Mouse (Mus musculus) urinary bladder, postnatal 14 days (tissue): ENCODE results near the gene Gak.

Experiments used
- DNase-seq: peaks from one replicate; pipeline ENCODE4 v3.0.0; 2021; ENCODE audit warnings: low spot score

The Gak gene

DNA sequence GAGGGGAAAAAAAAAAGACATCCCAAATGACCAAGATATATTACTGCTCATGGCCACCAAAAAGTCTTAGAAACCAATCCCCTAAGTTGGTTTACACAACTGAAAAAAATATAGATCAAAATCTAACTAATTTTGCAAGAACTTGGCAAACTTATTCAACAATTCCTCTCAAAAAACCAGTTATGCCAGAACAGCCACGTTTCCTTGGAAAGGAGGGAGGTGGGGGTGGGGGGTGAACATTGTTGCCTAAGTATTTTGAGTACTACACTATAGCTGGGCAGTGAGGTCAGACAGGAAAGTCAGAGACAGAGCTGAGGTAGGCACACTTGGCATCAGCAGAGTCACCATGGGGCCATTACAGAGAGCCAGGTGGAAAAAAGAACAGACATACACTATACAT lies 29.6 kb downstream of the Gak start:
- DNase-seq: no peak

DNA sequence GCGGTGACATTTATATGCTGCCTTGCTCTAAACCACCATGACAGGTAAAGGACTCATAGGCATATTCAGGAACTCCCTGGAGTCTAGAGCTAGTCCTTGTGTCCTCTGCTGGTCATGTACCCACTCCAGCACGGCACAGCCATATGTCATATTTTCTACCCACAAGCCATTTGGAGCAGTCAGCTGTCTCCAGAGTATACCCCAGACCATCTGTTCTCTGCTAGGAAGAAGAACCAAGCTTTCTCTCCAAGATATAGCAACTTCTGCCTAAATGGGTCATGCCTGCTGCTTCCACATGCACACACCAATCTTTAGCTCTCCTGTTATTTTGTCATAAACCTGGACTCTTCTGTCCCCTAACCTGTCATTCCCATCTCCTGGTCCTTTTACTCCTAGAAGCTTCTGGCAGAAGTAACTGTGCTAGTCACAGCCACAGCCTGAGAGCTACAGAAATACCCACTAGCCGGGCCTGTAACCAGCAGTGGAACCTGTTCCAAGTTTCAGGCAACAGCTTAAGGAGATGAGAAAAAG lies 48.1 kb downstream of the Gak start:
- no peak for DNase-seq

DNA sequence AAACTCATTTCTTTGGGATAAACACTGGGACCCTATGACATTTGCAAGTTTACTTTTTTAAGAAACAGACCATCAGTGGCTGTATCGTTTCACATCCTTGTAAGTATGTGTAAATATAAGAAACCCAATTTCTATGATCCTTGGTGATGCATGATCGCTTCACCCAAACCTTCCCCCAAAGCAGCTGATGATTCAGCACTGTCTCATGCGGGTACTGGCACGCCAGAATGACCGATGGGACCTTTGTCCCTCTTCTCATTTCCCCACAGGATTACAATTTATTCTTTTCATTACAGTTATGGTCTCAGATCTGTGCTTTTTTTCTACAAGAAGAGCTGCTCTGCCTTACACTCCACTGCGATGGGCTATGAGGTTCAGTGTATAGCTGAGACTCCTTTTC lies 56.5 kb downstream of the Gak start:
- no peak for DNase-seq

DNA sequence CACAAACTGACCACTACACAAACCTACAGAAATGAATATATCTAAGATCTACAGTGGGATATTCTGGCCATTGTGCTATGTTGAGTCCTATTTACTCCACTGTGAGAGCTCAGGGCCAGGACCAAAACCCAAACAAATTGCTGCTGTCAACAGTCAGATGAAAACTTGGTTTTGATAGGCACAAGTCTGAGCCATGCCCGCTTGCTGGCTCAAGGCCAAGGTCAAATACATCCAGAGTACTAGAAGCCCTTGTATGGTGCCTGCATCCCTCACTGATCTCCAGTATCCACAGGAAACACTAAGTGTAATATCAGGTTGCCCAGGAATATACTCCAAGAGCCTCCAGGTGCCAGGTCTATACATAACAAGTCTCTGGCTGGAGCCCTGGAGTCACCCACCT lies 58.6 kb downstream of the Gak start:
- no peak for DNase-seq

DNA sequence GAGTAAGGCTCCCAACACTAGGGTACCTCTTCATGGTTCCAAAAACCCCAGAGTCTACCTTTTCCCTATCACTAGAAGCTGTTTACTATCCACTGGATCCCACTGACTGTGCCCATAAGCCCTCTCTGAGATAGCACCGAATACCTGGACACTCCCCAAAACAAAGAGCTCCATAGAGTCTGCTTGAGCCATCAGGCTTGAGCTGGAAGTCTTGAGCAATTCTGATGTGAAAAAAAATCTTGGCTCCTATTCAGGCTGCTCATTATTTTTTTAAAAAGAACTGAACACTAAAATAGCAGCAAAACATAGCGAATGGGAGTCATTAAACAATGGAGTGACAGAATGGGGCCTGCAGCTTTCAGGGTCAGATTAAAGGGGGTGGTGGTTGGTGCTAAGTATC lies 62.5 kb downstream of the Gak start:
- no peak for DNase-seq

DNA sequence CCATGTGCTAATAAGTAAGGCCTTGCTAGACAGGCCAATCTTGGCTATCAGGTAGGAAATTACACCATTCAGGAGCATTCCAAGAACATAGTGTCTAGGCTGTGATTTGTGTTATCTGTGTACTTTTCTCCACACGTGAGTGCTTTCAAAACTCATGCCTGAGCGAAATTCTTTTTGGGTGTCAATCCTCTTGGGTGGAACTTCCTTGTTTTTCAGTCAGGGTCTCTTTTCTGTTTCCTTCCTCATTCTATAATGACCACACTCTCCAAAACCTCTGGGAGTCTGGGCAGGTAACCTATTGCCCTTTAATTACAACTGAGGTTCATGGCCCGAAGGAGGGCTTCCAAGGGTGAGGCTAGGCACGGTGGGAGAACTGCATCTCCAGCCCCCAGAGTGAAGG lies 63.0 kb downstream of the Gak start:
- DNase-seq: no peak

DNA sequence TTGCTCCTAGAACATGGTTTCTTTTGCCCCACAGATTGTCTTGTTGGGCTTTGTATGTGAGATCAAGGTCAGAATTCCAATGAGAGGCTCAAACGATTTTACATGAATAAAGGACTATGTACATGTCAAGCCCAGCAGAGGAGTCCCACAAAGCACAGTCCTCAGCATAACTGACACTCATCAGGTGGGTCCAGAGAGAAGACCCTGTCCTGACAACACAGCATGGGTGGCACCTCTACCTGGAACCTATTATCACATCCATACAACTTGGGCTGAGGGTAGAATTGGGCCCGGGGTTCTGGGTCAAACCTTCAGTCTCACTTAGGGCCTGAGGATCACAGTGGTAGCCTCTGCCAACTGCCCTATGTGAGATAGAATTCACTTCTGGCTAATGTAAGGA lies 64.2 kb downstream of the Gak start:
- no peak for DNase-seq

DNA sequence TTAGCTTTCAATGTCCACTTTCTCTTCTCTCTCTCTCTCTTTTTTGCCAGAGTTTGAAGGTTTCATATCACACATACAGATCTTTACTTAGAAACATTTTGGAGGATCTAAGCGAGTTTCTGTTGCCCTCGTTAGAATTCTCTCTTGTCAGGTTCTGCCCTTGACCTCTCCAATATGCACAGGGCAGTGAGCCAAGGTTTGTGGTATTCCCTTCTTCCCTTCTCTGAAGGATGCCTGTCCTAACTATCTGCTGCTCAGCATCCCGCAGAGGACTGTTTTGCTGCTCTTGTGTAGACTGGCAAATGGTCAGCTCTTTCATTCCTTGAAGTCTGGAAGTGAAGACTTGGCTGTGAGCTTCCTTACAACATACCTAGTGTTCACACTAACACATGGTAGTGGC lies 65.2 kb downstream of the Gak start:
- DNase-seq: no peak

DNA sequence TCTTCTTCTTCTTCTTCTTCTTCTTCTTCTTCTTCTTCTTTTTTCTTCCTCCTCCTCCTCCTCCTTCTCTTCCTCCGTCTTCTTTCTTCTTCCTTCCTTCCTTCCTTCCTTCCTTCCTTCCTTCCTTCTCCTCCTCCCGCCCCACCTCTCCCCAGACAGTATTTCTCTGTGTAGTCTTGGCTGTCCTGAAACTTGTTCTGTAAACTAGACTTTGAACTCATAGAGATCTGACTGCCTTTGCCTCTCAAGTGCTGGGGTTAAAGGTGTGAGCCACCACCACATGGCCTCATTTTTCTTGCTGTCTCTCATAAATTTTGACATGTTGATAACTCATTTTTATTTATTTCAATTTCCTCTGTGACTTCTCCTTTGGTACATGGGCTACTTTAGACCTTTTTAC lies 67.1 kb downstream of the Gak start:
- DNase-seq: no peak

DNA sequence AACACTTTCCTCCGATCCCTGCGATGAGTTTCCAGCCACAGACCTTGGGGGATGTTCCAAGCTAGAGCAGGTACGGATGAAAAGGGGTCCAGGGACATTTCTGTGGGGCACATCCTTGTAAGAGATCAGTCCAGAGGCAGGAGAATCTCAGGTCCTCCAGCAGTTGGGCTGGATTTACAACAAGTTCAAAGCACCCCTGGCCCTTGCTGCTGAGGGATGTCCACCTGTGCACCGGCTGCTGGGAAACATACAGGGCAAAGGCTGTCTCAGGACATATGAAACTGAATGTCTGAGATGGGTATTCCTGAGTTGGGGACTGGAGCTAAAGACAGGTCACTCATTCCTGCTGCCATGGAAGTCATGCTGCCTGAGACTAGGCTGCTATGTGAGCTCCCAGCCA lies 72.6 kb downstream of the Gak start:
- DNase-seq: no peak

DNA sequence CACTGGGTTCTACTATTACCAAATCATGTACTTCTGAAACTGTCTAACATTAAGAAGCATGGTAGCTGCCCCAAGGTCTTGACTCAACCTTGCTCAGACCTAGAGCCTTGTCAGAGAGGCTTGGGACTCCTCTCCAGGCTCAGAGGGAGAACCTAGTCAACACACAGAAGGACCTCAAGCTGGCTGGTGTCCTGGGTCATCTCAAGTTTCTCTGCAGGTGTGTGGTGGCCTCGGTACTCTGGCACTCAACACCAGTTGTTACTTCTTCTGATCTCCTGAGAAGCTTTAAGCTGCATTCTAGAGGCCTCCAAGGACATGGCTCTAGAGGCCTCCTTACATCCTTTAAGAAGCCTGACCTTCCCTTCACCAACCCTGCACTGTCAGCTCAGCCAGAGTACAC lies 75.5 kb downstream of the Gak start:
- DNase-seq: no peak

DNA sequence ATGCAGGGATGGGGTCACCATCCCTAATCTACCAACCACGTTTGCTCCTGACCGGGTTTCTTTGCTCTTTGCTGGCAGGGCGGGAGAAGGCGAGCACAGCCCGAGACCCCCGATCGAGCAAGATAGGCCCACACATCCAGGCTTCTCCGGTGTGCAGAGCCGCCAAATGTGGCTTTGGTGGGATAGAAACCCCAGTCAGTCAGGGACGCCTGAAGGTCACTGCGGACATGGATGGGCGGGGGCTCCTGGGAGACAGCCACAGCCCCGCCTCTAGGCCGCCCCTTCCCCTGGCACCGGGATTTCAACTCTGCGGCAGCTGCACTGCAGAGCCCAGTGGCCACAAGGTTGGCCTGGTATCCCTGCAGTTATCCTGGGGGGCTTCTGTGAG lies 79.4 kb downstream of the Gak start:
- DNase-seq: no peak

DNA sequence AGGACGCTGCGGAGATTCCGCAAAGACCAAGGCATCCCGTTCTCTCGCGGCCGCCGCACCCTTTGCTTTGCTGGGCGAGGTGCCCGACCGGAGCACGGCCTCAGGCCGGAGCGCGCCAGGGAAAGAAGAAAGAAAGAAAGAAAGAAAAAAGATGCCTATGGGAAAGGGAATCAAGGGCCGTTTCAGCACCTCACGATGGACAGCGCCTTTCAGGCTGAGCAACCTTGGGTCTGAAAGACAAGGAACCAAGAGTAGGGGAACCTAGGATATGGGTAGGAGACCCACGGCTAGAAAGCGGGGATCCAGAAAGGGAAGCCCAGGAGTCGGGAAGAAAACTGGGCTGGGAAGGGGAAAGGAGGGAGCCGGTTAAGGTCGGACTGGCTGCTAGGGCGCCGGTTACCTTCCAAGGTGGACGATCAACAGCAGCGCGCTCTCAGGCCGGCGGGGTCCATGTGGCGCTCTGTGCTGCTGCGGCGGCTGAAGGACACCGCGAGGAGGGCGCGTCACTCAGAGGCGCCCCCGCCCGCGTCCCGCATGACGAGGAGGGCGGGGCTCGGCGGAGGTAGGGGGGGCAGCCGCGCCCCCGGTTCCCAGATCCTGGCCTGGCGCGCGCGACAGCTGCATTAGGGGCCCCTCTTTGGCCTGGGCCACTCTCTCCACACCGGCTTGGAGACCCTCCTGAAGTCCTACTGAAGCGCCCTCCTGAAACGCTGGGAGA lies 79.9 kb downstream of the Gak start, which contains the start of gene Cplx1:
Gene Cplx1 (minus strand): TSS at position 536 of the 718 bp plus-strand sequence.
- peak; percentile 64 for DNase-seq

DNA sequence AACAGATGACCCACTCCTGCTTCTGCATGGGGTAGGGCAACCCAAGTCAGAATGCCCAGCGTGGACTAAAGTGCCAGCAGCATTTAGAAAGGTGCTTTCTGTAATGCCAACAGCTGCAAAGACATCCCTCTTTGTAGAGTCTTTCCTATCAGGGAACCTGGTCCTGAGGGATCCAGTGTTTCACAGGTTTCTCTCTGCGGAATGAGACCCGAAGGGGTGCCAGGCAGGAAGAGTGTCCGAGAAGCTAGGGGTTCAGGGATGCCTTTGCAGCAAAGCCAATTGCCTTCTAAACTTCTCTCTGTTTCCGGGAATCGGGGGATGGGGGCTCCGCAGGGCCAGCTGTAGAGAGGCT lies 80.4 kb downstream of the Gak start:
- DNase-seq: no peak

DNA sequence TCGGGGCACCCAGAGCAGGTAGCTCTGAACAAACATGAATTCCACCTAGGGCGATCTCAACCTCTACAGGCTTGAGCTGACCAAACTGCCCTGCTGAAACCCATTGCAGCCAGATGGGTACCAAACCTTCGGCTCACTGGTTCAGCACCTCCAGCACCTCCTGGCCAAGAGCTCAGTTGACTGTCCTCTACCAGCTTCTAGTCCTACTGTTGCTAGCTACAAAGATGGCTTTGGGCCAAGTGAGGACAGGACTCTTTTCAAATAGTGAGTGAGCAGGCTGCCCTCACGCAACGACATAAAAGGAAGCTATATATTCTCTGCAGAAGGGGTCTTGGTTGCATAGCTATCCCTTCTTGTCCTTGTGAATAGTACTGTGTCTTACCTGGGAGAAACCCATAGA lies 81.9 kb downstream of the Gak start:
- DNase-seq: no peak

DNA sequence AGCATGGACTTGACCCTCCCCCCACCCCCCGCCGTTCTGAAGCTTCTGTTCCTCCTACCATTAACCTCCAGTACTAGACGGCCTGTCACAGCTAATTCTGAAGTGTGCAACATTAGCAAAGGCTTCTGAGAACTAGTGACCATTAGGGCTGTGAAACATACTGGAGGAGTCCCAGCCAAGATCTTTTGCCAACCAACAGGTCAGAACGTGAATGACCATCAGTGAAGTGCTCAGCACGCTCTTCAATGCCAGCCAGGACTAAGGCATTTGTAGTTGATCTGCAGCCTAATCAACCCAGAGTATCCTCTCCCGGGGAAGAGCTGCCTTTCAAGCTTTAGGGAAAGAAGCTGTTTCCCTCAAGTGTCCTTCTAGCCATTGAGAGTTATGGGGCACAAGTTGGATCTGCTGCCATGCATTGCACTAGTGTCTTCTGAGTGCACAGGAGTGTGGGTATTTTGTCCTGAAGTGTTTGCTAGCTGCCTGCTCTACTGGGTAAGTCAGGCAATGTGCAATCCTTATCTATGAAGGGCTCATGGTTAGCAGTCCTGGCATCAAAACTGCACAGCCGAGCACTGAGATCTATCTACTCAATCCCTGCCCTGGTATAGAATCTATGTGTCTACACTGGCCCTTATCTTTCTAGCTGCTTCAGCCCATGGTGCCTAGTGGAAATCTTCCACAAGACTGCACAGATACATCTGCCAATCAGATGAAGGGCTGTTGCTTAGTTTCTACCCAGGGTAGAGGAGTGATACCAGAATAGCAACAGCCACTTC lies 85.9 kb downstream of the Gak start:
- no peak for DNase-seq

DNA sequence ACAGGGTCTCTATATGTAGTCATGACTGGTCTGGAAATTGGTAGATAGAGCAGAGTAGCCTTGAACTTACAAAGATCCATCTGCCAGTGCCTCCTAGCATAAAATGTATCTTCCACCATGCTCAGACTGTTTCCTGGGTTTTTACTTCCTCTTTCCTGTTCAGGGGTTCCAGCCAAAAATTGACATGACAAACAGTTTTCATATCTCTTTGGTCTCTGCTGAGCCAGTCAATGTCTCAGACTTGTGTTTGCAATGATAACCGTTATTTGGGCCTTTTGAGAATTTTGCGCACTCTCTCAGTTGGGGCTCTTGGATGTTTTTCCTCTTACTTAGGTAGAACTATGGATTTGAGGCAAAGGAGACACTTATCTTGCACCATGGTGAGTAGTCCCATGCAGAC lies 95.4 kb downstream of the Gak start:
- no peak for DNase-seq

DNA sequence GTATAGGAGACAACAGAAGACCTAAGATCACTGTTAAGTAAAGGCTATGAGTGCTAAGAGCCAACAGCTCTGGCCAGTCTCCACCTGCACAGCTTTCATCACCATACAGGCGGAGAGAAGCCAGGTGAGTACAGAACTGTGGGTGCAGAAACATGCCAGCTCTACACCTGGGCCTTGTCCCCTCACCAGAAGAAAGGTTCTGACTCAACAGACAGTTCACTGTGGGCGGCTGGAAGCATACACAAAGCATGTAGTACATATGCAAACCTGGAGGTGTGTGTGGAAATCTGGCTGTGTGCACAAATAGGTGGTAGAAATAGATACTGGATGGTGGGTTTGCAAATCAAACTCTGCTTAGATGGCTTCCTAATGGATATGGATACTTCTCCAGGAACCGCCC lies 107.0 kb downstream of the Gak start:
- no peak for DNase-seq

DNA sequence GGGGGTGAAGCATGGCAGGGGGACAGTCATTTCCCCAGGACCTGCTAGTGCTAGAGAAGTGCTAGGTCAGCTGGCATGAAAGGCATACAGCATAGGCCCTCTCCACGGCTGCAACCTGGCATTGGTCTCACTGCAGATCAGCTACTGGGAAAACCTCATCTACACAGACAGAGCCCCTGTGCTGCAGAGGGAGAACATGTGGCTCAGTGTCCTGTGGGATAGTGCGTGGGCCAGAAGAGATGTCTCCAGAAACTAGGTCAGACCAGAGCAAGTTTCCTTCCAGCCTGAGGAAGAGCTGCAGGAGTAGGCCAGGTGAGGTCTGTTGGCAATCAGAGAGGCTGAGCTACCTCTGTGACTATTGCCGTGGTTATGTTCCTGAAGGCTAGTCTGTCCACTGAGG lies 107.7 kb downstream of the Gak start:
- no peak for DNase-seq

DNA sequence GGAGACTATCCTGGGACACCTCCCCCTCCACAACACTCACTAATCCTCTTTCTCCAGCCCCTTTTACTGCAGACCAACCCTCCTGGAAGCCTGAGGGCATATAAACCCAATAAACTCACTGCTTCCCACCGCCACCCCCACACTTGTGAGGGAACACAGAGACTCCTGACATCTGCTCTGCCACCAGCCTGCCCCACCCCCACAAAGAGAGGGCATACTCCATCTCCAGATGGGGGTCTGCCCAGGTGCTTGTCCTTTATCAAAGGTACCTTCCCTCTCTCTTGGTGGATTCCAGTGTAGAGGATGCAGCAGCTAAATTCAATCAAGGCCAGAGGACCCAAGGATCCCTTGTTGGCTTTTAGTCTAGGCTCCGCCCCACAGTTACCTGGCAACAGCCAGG lies 108.5 kb downstream of the Gak start:
- no peak for DNase-seq

DNA sequence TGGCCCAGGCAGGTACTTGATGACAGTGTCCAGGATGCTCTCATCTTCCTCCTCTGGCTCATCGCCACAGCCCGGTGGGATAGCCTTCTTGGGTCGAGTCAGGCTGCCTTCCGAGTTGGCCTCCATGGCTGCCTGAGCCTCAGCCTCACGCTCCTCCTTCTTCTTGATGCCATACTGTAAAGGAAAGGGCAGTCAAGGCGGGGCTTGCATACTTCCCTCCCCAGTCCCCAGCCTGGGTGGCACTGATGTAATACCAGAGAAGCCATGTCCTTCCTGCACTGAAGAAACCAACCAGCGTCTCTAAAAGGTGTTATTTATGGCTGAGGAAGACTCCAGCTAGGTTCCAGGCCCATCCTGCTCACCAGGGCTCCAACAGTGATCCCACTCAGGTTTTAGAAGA lies 109.4 kb downstream of the Gak start:
- no peak for DNase-seq
